Mouse (Mus musculus) kidney, adult 2 months (tissue): ENCODE data around the gene Acss1.

Experiments used
- CTCF ChIP-seq: fragments of 200-500 bp; conservative IDR thresholded peaks from 2 replicates; pipeline ENCODE4 v1.5.1; 2011; ENCODE audit warnings: low read depth, mild to moderate bottlenecking, control low read depth, low read length, moderate library complexity, mixed read lengths; ENCODE audit not compliant: insufficient read depth, insufficient read length
- POLR2A ChIP-seq: fragments of 200-500 bp; IDR thresholded peaks from one replicate; pipeline ENCODE4 v1.6.1; 2011; ENCODE audit warnings: low read depth, low read length, control low read depth

DNA sequence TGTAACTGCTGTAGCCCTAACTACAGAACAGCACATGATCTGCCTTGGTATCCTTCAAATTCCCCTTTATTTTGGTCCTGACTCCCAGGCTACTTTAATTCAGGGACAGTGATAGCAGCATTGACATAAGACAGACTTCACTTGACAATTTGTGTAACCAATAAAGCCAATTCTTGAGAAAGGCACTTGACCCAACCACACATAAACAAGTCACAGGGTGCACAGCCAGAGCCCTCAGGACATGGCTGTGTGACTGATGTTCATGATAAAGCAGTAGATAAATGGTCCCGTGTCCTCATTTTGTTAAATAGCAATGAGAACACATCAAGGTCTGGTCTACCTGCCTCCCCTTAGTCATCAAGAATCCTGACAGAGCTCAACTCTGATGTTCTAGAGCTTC, 88.7 kb downstream of the Acss1 start:
- no peak for TF ChIP-seq CTCF
- TF ChIP-seq POLR2A, result no peak
